Mouse (Mus musculus) heart, postnatal 0 days (tissue): ENCODE measurements at regions not wholly inside any gene's neighbourhood (a gene's known extent, or its start where the extent isn't known, plus 50 kb on each side); places are given as distances from the start of the nearest gene placed in this dataset.

ENCODE experiments used
- ATAC-seq: fragments of 200-750 bp; cut with Nextera tagmentation; 2 replicates; pipeline ENCODE4 v1.8.0; 2017; ENCODE audit warnings: low read depth, moderate number of reproducible peaks, moderate library complexity; ENCODE audit not compliant: insufficient read depth
- DNase-seq: peaks from one replicate; pipeline ENCODE4 v3.0.0-alpha.2; 2016; ENCODE audit warnings: low spot score
- H3K27ac ChIP-seq: fragments of 300-500 bp; sonication (generic); 2 replicates; pipeline ENCODE4 v1.5.1; 2014; ENCODE audit warnings: low read depth, mild to moderate bottlenecking
- H3K27me3 ChIP-seq: fragments of 300-500 bp; sonication (generic); 2 replicates; pipeline ENCODE4 v1.6.1; 2014; ENCODE audit warnings: low read length, mixed read lengths; ENCODE audit not compliant: control insufficient read depth, insufficient read depth
- H3K36me3 ChIP-seq: fragments of 300-500 bp; sonication (generic); replicated peaks from 2 replicates; pipeline ENCODE4 v1.6.1; 2014; ENCODE audit warnings: low read length, mixed read lengths; ENCODE audit not compliant: control insufficient read depth, insufficient read depth
- H3K4me1 ChIP-seq: fragments of 300-500 bp; sonication (generic); 2 replicates; pipeline ENCODE4 v1.6.1; 2014; ENCODE audit warnings: antibody characterized with exemption; ENCODE audit not compliant: control insufficient read depth, insufficient read depth
- H3K4me2 ChIP-seq: fragments of 300-500 bp; sonication (generic); 2 replicates; pipeline ENCODE4 v1.6.1; 2014; ENCODE audit warnings: low read depth, mild to moderate bottlenecking, low read length, moderate library complexity
- H3K4me3 ChIP-seq: fragments of 300-500 bp; sonication (generic); 2 replicates; pipeline ENCODE4 v1.5.1; 2014; ENCODE audit warnings: low read depth, low read length
- H3K9ac ChIP-seq: fragments of 300-500 bp; sonication (generic); replicated peaks from 2 replicates; pipeline ENCODE4 v1.6.1; 2014; ENCODE audit warnings: low read depth, low read length, mixed read lengths
- H3K9me3 ChIP-seq: fragments of 300-500 bp; sonication (generic); replicated peaks from 2 replicates; pipeline ENCODE4 v1.6.1; 2016; ENCODE audit warnings: low read length; ENCODE audit not compliant: control insufficient read depth
- CTCF ChIP-seq: IDR thresholded peaks from 2 replicates; pipeline ENCODE4 v1.5.1; 2016; ENCODE audit warnings: antibody characterized with exemption, control low read depth, low read depth
- EP300 ChIP-seq: IDR thresholded peaks from 2 replicates; pipeline ENCODE4 v1.6.1; 2016; ENCODE audit warnings: antibody characterized with exemption, low read depth
- WGBS: fragments of 180-500 bp; shearing (Covaris S2); extraction: QIAGEN DNeasy Blood & Tissue Kit; methylation state at CpG from one replicate; pipeline ENCODE4 v1.1.7; 2014; 5-methylcytosine and 5-hydroxymethylcytosine counted together

GRCm38 (mm10) chr14:102827756-102828384 lies 154.6 kb downstream of the Kctd12 start:
- ATAC-seq (no peak), DNase-seq (no peak)
- H3K27ac ChIP-seq: no peak overlapping the region
- H3K27me3 ChIP-seq: no peaks in the 10 kb centered on the region
- H3K9ac ChIP-seq: no peak overlapping the region
- WGBS: 63% methylated on average over 7 of the region's 7 CpGs
- H3K36me3 ChIP-seq: no peaks in the 10 kb centered on the region
- H3K4me2 ChIP-seq: no peak overlapping the region
- no peak overlapping the region for H3K4me3 ChIP-seq
- peaks cover 5% of the 10 kb centered on the region for H3K4me1 ChIP-seq
- no peaks in the 10 kb centered on the region for H3K9me3 ChIP-seq
- TF ChIP-seq EP300 (no peak), CTCF (no peak)

DNA sequence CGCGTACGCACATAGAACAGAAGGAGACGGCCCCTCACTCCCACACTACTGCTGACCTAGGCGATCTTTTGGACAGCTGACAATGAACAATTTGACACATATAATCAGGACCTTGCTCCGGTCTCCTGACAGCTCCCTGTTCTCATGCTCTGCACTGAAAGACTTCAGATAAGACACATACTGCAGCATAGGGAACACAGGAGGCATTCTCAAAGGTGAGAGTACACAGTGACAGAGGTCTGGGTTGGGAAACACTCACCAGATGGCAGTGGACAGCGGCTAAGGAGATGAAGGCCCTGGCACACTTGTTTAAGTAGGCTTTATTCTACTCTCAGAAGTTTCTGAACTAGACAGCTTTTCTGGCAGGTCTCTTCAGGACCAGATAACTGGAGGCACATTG lies 156.9 kb downstream of the Kctd12 start:
- Histone ChIP-seq H3K4me2 (no peak overlapping the region), H3K9me3 (no peaks in the 10 kb centered on the region), H3K4me3 (no peak overlapping the region), H3K4me1 (peaks cover 5% of the 10 kb centered on the region), H3K36me3 (no peaks in the 10 kb centered on the region), H3K27ac (no peak overlapping the region), H3K9ac (no peak overlapping the region), H3K27me3 (no peaks in the 10 kb centered on the region)
- TF ChIP-seq EP300 (no peak), CTCF (no peak)
- peak; percentile 22 for DNase-seq
- peak; percentile 39; the same call in 1 of the 2 replicates for ATAC-seq
- WGBS: 50% methylated on average over 7 of the region's 7 CpGs

- Histone ChIP-seq H3K27me3 (no peaks in the 10 kb centered on the region), H3K4me1 (no peaks in the 10 kb centered on the region; the same call in 1 of the 2 replicates), H3K4me2 (no peak overlapping the region), H3K27ac (no peak overlapping the region), H3K36me3 (no peaks in the 10 kb centered on the region), H3K9me3 (no peaks in the 10 kb centered on the region), H3K9ac (no peak overlapping the region), H3K4me3 (no peak overlapping the region)
- no peak for ATAC-seq
- no peak for DNase-seq
- 79% methylated on average over 5 of the region's 5 CpGs for WGBS
- no peak for TF ChIP-seq CTCF
- no peak for TF ChIP-seq EP300
These were observed 161.8 kb downstream of the Kctd12 start for GRCm38 (mm10) chr14:102820663-102821062.

- TF ChIP-seq EP300: no peak
- no peak for TF ChIP-seq CTCF
- Histone ChIP-seq H3K4me1 (peaks cover 10% of the 10 kb centered on the region; the same call in 1 of the 2 replicates), H3K9me3 (no peaks in the 10 kb centered on the region), H3K27me3 (no peaks in the 10 kb centered on the region), H3K4me2 (no peak overlapping the region), H3K9ac (no peak overlapping the region), H3K4me3 (no peak overlapping the region), H3K27ac (peak overlapping the region; percentile 73), H3K36me3 (no peaks in the 10 kb centered on the region)
- WGBS: 27% methylated on average over 5 of the region's 5 CpGs
- peak; percentile 20 for DNase-seq
- 0 out of 2 replicates have a peak, but pooled peaks have one; percentile 44 for ATAC-seq
These were observed 170.8 kb downstream of the Kctd12 start for GRCm38 (mm10) chr14:102811678-102812081.

DNA sequence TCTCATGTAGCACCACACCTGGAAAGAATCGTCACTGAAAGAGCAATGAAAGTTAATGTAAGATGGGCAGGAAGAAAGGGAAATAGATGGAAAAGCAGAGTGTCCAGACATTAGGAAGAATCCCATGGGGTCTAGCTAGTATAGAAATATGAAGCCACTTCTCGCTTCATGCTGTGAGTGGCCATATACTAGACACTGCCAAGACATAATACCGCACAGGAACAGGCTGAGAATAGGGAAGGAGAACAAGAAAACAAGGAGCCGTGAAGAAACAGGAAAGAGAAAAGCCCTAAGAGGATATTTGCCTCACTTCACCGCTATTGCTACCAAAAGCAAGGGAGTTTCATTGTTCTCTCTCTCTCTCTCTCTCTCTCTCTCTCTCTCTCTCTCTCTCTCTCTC lies 171.4 kb downstream of the Kctd12 start:
- no peak overlapping the region for H3K9ac ChIP-seq
- ATAC-seq (no peak), DNase-seq (no peak)
- H3K4me3 ChIP-seq: no peak overlapping the region
- H3K27me3 ChIP-seq: no peaks in the 10 kb centered on the region
- H3K4me2 ChIP-seq: no peak overlapping the region
- H3K9me3 ChIP-seq: no peaks in the 10 kb centered on the region
- no peaks in the 10 kb centered on the region for H3K36me3 ChIP-seq
- peaks cover 14% of the 10 kb centered on the region for H3K4me1 ChIP-seq
- TF ChIP-seq EP300 (no peak), CTCF (no peak)
- 54% methylated on average over 5 of the region's 5 CpGs for WGBS
- H3K27ac ChIP-seq: peak overlapping the region; percentile 73
